Mouse (Mus musculus) limb, embryonic 12.5 days (tissue): ENCODE data around the gene Hoxc13. TPM values are rescaled to one million over a fixed set of nuclear protein-coding genes. Genes with fewer than 3 reads are reported as not detected.

Source experiments
- ATAC-seq: fragments of 200-750 bp; cut with Nextera tagmentation; 2 replicates; pipeline ENCODE4 v1.8.0; 2017; ENCODE audit warnings: low read depth, moderate TSS enrichment; ENCODE audit not compliant: insufficient number of reproducible peaks, insufficient read depth, low FRiP score, low TSS enrichment
- H3K27ac ChIP-seq: fragments of 300-500 bp; sonication (generic); 2 replicates; pipeline ENCODE4 v1.5.1; 2016; ENCODE audit warnings: mild to moderate bottlenecking, moderate library complexity
- H3K27me3 ChIP-seq: fragments of 300-500 bp; sonication (generic); 2 replicates; pipeline ENCODE4 v1.6.1; 2016; ENCODE audit warnings: mild to moderate bottlenecking, moderate library complexity
- H3K36me3 ChIP-seq: fragments of 300-500 bp; sonication (generic); 2 replicates; pipeline ENCODE4 v1.6.1; 2016; ENCODE audit warnings: mild to moderate bottlenecking, moderate library complexity
- H3K4me1 ChIP-seq: fragments of 300-500 bp; sonication (generic); replicated peaks from 2 replicates; pipeline ENCODE4 v1.6.1; 2016
- H3K4me2 ChIP-seq: fragments of 300-500 bp; sonication (generic); 2 replicates; pipeline ENCODE4 v1.6.1; 2016; ENCODE audit warnings: mild to moderate bottlenecking, moderate library complexity
- H3K4me3 ChIP-seq: fragments of 300-500 bp; sonication (generic); replicated peaks from 2 replicates; pipeline ENCODE4 v1.5.1; 2016; ENCODE audit warnings: mild to moderate bottlenecking
- H3K9ac ChIP-seq: fragments of 300-500 bp; sonication (generic); replicated peaks from 2 replicates; pipeline ENCODE4 v1.6.1; 2016; ENCODE audit warnings: mild to moderate bottlenecking, moderate library complexity
- H3K9me3 ChIP-seq: fragments of 300-500 bp; sonication (generic); 2 replicates; pipeline ENCODE4 v1.6.1; 2016; ENCODE audit warnings: mild to moderate bottlenecking, moderate library complexity
- WGBS: fragments of 180-500 bp; shearing (Covaris S2); methylation state at CpG from one replicate; pipeline ENCODE4 v1.1.7; 2016; 5-methylcytosine and 5-hydroxymethylcytosine counted together
- polyA plus RNA-seq: library from polyadenylated mRNA; unstranded; fragments of >200 nt; fragmentation: Nextera tagmentation; extraction: Ambion mirVana; gene quantifications from 2 replicates; pipeline ENCODE4 v1.2.1, GENCODE M21; 2016

The Hoxc13 gene
- 3.6 and 5.0 TPM in 2 replicates for polyA plus RNA-seq

- Histone ChIP-seq H3K4me3 (peak within 1 kb of the TSS; percentile 31), H3K4me1 (peaks cover 15% of the 10 kb centered on the region), H3K36me3 (no peaks in the 10 kb centered on the region), H3K9me3 (no peaks in the 10 kb centered on the region), H3K9ac (no peak within 1 kb of the TSS; the same call in 1 of the 2 replicates), H3K27ac (peak within 1 kb of the TSS; percentile 17; the same call in 1 of the 2 replicates), H3K4me2 (peak within 1 kb of the TSS; percentile 46), H3K27me3 (peaks cover 96% of the 10 kb centered on the region)
- ATAC-seq: peak; percentile 35
- WGBS: 1% methylated on average over 67 of the region's 88 CpGs
These were observed at the start of gene Hoxc13 for GRCm38 (mm10) chr15:102921053-102922011. TSS of gene Hoxc13 (plus strand) at chr15:102921103.

GRCm38 (mm10) chr15:102885803-102886202 is 35.1 kb upstream of the Hoxc13 start:
- Histone ChIP-seq H3K9ac (no peak overlapping the region), H3K9me3 (no peaks in the 10 kb centered on the region), H3K4me1 (no peaks in the 10 kb centered on the region), H3K4me3 (no peak overlapping the region), H3K27me3 (0 out of 2 replicates have a peak, but pooled peaks cover 6% of the 10 kb centered on the region), H3K27ac (no peak overlapping the region), H3K36me3 (no peaks in the 10 kb centered on the region), H3K4me2 (no peak overlapping the region)
- ATAC-seq: no peak
- 36% methylated on average over 1 of the region's 1 CpGs for WGBS

- peaks cover 16% of the 10 kb centered on the region for H3K27me3 ChIP-seq
- whole genome bisulfite sequencing: 80% methylated on average over 6 of the region's 6 CpGs
- ATAC-seq: no peak
These were observed 25.8 kb upstream of the Hoxc13 start for GRCm38 (mm10) chr15:102895115-102895514.

GRCm38 (mm10) chr15:102904946-102905345 is 16.0 kb upstream of the Hoxc13 start:
- peaks cover 68% of the 10 kb centered on the region for H3K27me3 ChIP-seq

More at GRCm38 (mm10) chr15:102895115-102895514, 25.8 kb upstream of the Hoxc13 start:
- Histone ChIP-seq H3K9ac (no peak overlapping the region), H3K4me2 (no peak overlapping the region), H3K36me3 (no peaks in the 10 kb centered on the region), H3K27ac (no peak overlapping the region), H3K9me3 (no peaks in the 10 kb centered on the region), H3K4me1 (no peaks in the 10 kb centered on the region), H3K4me3 (no peak overlapping the region)

GRCm38 (mm10) chr15:102909536-102909935 is 11.4 kb upstream of the Hoxc13 start:
- WGBS: 2% methylated on average over 4 of the region's 4 CpGs
- Histone ChIP-seq H3K9ac (no peak overlapping the region), H3K4me3 (no peak overlapping the region), H3K36me3 (no peaks in the 10 kb centered on the region), H3K9me3 (no peaks in the 10 kb centered on the region), H3K27ac (no peak overlapping the region), H3K4me2 (no peak overlapping the region), H3K27me3 (peaks cover 87% of the 10 kb centered on the region), H3K4me1 (0 out of 2 replicates have a peak, but pooled peaks cover 4% of the 10 kb centered on the region)
- no peak for ATAC-seq

More at GRCm38 (mm10) chr15:102904946-102905345, 16.0 kb upstream of the Hoxc13 start:
- Histone ChIP-seq H3K9ac (no peak overlapping the region), H3K4me2 (no peak overlapping the region), H3K4me3 (no peak overlapping the region), H3K36me3 (no peaks in the 10 kb centered on the region), H3K27ac (no peak overlapping the region), H3K4me1 (no peaks in the 10 kb centered on the region), H3K9me3 (no peaks in the 10 kb centered on the region)
- 58% methylated on average over 1 of the region's 1 CpGs for WGBS
- ATAC-seq: no peak

- under 1% methylated on average over 18 of the region's 18 CpGs for WGBS
- H3K27ac ChIP-seq: no peak overlapping the region
- H3K9ac ChIP-seq: no peak overlapping the region
- no peaks in the 10 kb centered on the region for H3K36me3 ChIP-seq
- H3K9me3 ChIP-seq: no peaks in the 10 kb centered on the region
- 0 out of 2 replicates have a peak overlapping the region, but pooled peaks have one; percentile 9 for H3K4me3 ChIP-seq
- peaks cover 87% of the 10 kb centered on the region for H3K27me3 ChIP-seq
- peak overlapping the region; percentile 27; the same call in 1 of the 2 replicates for H3K4me2 ChIP-seq
- no peak for ATAC-seq
- H3K4me1 ChIP-seq: 0 out of 2 replicates have a peak, but pooled peaks cover 4% of the 10 kb centered on the region
These were observed 10.9 kb upstream of the Hoxc13 start for GRCm38 (mm10) chr15:102910038-102910437.

- Histone ChIP-seq H3K9me3 (no peaks in the 10 kb centered on the region), H3K36me3 (no peaks in the 10 kb centered on the region), H3K4me1 (0 out of 2 replicates have a peak, but pooled peaks cover 4% of the 10 kb centered on the region), H3K27me3 (peaks cover 84% of the 10 kb centered on the region), H3K4me2 (peak overlapping the region; percentile 27; the same call in 1 of the 2 replicates), H3K9ac (no peak overlapping the region), H3K4me3 (0 out of 2 replicates have a peak overlapping the region, but pooled peaks have one; percentile 9), H3K27ac (no peak overlapping the region)
- under 1% methylated on average over 22 of the region's 22 CpGs for WGBS
- no peak for ATAC-seq
These were observed 10.3 kb upstream of the Hoxc13 start for GRCm38 (mm10) chr15:102910496-102911095.

GRCm38 (mm10) chr15:102913038-102913585 is 7.8 kb upstream of the Hoxc13 start:
- H3K4me3 ChIP-seq: no peak overlapping the region
- no peak overlapping the region for H3K4me2 ChIP-seq
- H3K36me3 ChIP-seq: no peaks in the 10 kb centered on the region
- 0 out of 2 replicates have a peak, but pooled peaks cover 4% of the 10 kb centered on the region for H3K4me1 ChIP-seq
- no peak overlapping the region for H3K27ac ChIP-seq
- H3K9ac ChIP-seq: no peak overlapping the region
- no peaks in the 10 kb centered on the region for H3K9me3 ChIP-seq
- WGBS: under 1% methylated on average over 19 of the region's 19 CpGs
- peaks cover 87% of the 10 kb centered on the region for H3K27me3 ChIP-seq
- no peak for ATAC-seq

- H3K9ac ChIP-seq: no peak overlapping the region
- no peak overlapping the region for H3K4me2 ChIP-seq
- peaks cover 15% of the 10 kb centered on the region for H3K4me1 ChIP-seq
- no peak for ATAC-seq
- H3K27ac ChIP-seq: no peak overlapping the region
- no peak overlapping the region for H3K4me3 ChIP-seq
- WGBS: under 1% methylated on average over 20 of the region's 20 CpGs
- no peaks in the 10 kb centered on the region for H3K36me3 ChIP-seq
- H3K9me3 ChIP-seq: no peaks in the 10 kb centered on the region
- peaks cover 90% of the 10 kb centered on the region for H3K27me3 ChIP-seq
These were observed 2.8 kb upstream of the Hoxc13 start for GRCm38 (mm10) chr15:102917972-102918572.

GRCm38 (mm10) chr15:102918611-102919265 is 2.2 kb upstream of the Hoxc13 start:
- Histone ChIP-seq H3K9me3 (no peaks in the 10 kb centered on the region), H3K4me3 (no peak overlapping the region), H3K4me2 (no peak overlapping the region), H3K9ac (no peak overlapping the region), H3K4me1 (peaks cover 15% of the 10 kb centered on the region), H3K36me3 (no peaks in the 10 kb centered on the region), H3K27me3 (peaks cover 91% of the 10 kb centered on the region), H3K27ac (no peak overlapping the region)
- WGBS: 3% methylated on average over 7 of the region's 7 CpGs
- ATAC-seq: no peak
